28 mouse cellular contexts compared by ENCODE assay signal in genomic region chr1:54882856-54883467, GRCm38 (mm10). TPM values are rescaled to one million over a fixed set of nuclear protein-coding genes. Genes with fewer than 3 reads are reported as not detected.
A peak's percentile ranks its signal among the peaks of the same experiment; 100 is the strongest.
DNase-seq lines count a peak whose midpoint lies in the region; ATAC-seq lines count a peak whose summit lies in the region.
"Had no signal": no experiment of that assay in that cellular context is flagged by ENCODE, and none has a peak within 500 bp of the region (broad histone marks: within the 10 kb centered on the region; RNA-seq: fewer than 3 reads in every experiment).

No protein-coding gene starts in this region.

- H3K4me2 ChIP-seq in midbrain, embryonic 11.5 days: no peak overlapping the region
- H3K4me2 ChIP-seq: midbrain, embryonic 15.5 days; neural tube, embryonic 12.5 days had no signal

- no peak overlapping the region for H3K4me3 ChIP-seq in midbrain, embryonic 11.5 days (ENCODE audit: low read depth, low read length)
- H3K4me3 ChIP-seq: gastrocnemius, adult 2 months; midbrain, embryonic 15.5 days; neural tube, embryonic 12.5 days had no signal

- H3K9me3 ChIP-seq in midbrain, embryonic 11.5 days (ENCODE audit: control insufficient read depth, low read length): no peaks in the 10 kb centered on the region
- H3K9me3 ChIP-seq: midbrain, embryonic 15.5 days; neural tube, embryonic 12.5 days had no signal

- no peaks in the 10 kb centered on the region for H3K36me3 ChIP-seq in midbrain, embryonic 11.5 days (ENCODE audit: control insufficient read depth, insufficient read depth, low read length)
- H3K36me3 ChIP-seq: midbrain, embryonic 15.5 days; neural tube, embryonic 12.5 days had no signal

- 73% methylated on average over 2 of the region's 2 CpGs for WGBS in midbrain, embryonic 11.5 days

- peak; percentile 53 for DNase-seq in CD4-positive helper T cell, adult 2 months (ENCODE audit: low read depth, low spot score)
- peak; percentile 66 for DNase-seq in CD4-positive, CD25-positive, alpha-beta regulatory T cell, adult 2 months (ENCODE audit: low read depth, low spot score)
- peak; percentile 73 for DNase-seq in naive thymus-derived CD4-positive, alpha-beta T cell, adult 2 months (ENCODE audit: low read depth)
- DNase-seq in frontal cortex, postnatal 10 days (ENCODE audit: low spot score in 2 of 2): no peak
- no peak for DNase-seq in midbrain, embryonic 11.5 days (ENCODE audit: low spot score, missing footprints)
- DNase-seq in thymus, postnatal 36 days: no peak
- DNase-seq: adrenal gland, adult 2 months; adrenal gland, postnatal 36 days; B cell, adult 2 months; cerebellum, adult 2 months; cerebellum, postnatal 14 days; gastrocnemius, adult 2 months; kidney, adult 9 months; kidney, postnatal 14 days; layer of hippocampus, adult 9-11 months; liver; lung, adult 18-20 months; lung, postnatal 4 days; retina, postnatal 1 day; right cerebral cortex, postnatal 14 days; thymus, postnatal 14 days had no signal

- peak; percentile 38; the same call in 1 of the 2 replicates for ATAC-seq in granulocyte monocyte progenitor cell, adult 5-6 weeks (replicated peaks; ENCODE audit: poor library complexity, severe bottlenecking)
- no peak for ATAC-seq in midbrain, embryonic 11.5 days (ENCODE audit: low FRiP score)
- ATAC-seq: forebrain, embryonic 14.5 days; hindbrain, postnatal 0 days; intestine, postnatal 0 days; lung, postnatal 0 days; midbrain, embryonic 15.5 days had no signal

- H3K27me3 ChIP-seq in midbrain, embryonic 11.5 days (ENCODE audit: control insufficient read depth, insufficient read depth, low read length): no peaks in the 10 kb centered on the region
- H3K27me3 ChIP-seq: midbrain, embryonic 15.5 days; neural tube, embryonic 12.5 days had no signal

- H3K4me1 ChIP-seq in midbrain, embryonic 11.5 days (ENCODE audit: control insufficient read depth, insufficient read depth, low read length): no peaks in the 10 kb centered on the region
- H3K4me1 ChIP-seq: midbrain, embryonic 15.5 days had no signal

- H3K9ac ChIP-seq in midbrain, embryonic 11.5 days (ENCODE audit: low read length): no peak overlapping the region
- H3K9ac ChIP-seq: midbrain, embryonic 15.5 days; neural tube, embryonic 12.5 days had no signal

- no peak overlapping the region for H3K27ac ChIP-seq in midbrain, embryonic 11.5 days (ENCODE audit: low read depth, low read length)
- H3K27ac ChIP-seq: gastrocnemius, adult 2 months; hindbrain, postnatal 0 days; midbrain, embryonic 15.5 days; neural tube, embryonic 12.5 days had no signal

RNA-seq across cellular contexts. Expression of gene Ankrd44, which starts 43.2 kb away (rescaled TPM):
- 99.4 and 128 TPM in 2 replicates for total RNA-seq in granulocyte monocyte progenitor cell, adult 5-6 weeks (2014; fragmentation: Nextera tagmentation)
- total RNA-seq in granulocyte monocyte progenitor cell, adult 5-6 weeks (2017): 77.5 and 82.6 TPM in 2 replicates
- 10.1 and 14.0 TPM in 2 replicates for polyA plus RNA-seq in midbrain, embryonic 11.5 days (2014; fragmentation: Nextera tagmentation; extraction: Ambion mirVana)

Comparison
In these comparisons a context has a peak if more than half of its experiments do, and no peak if none do; other contexts are left out.
1. DNase-seq: peak in CD4-positive helper T cell, adult 2 months (single experiment), CD4-positive, CD25-positive, alpha-beta regulatory T cell, adult 2 months (single experiment) and naive thymus-derived CD4-positive, alpha-beta T cell, adult 2 months (single experiment); none in frontal cortex, postnatal 10 days (0 of 2), midbrain, embryonic 11.5 days (single experiment) and thymus, postnatal 36 days (0 of 2).